Mouse (Mus musculus) intestine, embryonic 14.5 days (tissue): ENCODE results near the gene Cnfn. TPM values are rescaled to one million over a fixed set of nuclear protein-coding genes. Genes with fewer than 3 reads are reported as not detected.

Source experiments
- ATAC-seq: fragments of 200-750 bp; cut with Nextera tagmentation; replicated peaks from 2 replicates; pipeline ENCODE4 v1.8.0; 2017; ENCODE audit warnings: low read depth, moderate number of reproducible peaks, moderate TSS enrichment, moderate library complexity; ENCODE audit not compliant: low FRiP score, low TSS enrichment
- DNase-seq: peaks from one replicate; pipeline ENCODE4 v3.0.0-alpha.2; 2018; ENCODE audit warnings: low spot score
- H3K27ac ChIP-seq: fragments of 300-500 bp; sonication (generic); 2 replicates; pipeline ENCODE4 v1.5.1; 2014; ENCODE audit warnings: low read depth, mild to moderate bottlenecking, control low read depth
- H3K27me3 ChIP-seq: fragments of 300-500 bp; sonication (generic); replicated peaks from 2 replicates; pipeline ENCODE4 v1.6.1; 2014; ENCODE audit warnings: low read length, control low read depth; ENCODE audit not compliant: control insufficient read depth, insufficient read depth
- H3K36me3 ChIP-seq: fragments of 300-500 bp; sonication (generic); 2 replicates; pipeline ENCODE4 v1.6.1; 2014; ENCODE audit warnings: low read length, control low read depth; ENCODE audit not compliant: control insufficient read depth, insufficient read depth
- H3K4me1 ChIP-seq: fragments of 300-500 bp; sonication (generic); replicated peaks from 2 replicates; pipeline ENCODE4 v1.6.1; 2014; ENCODE audit warnings: low read length, control low read depth, mixed read lengths; ENCODE audit not compliant: control insufficient read depth, insufficient read depth
- H3K4me2 ChIP-seq: fragments of 300-500 bp; sonication (generic); 2 replicates; pipeline ENCODE4 v1.6.1; 2014; ENCODE audit warnings: low read length
- H3K4me3 ChIP-seq: fragments of 300-500 bp; sonication (generic); 2 replicates; pipeline ENCODE4 v1.5.1; 2014; ENCODE audit warnings: low read depth, low read length, control low read depth, mixed read lengths
- H3K9ac ChIP-seq: fragments of 300-500 bp; sonication (generic); 2 replicates; pipeline ENCODE4 v1.6.1; 2014; ENCODE audit warnings: mild to moderate bottlenecking, low read length
- H3K9me3 ChIP-seq: fragments of 300-500 bp; sonication (generic); 2 replicates; pipeline ENCODE4 v1.6.1; 2016; ENCODE audit warnings: low read length, control low read depth; ENCODE audit not compliant: control insufficient read depth
- WGBS: fragments of 180-500 bp; shearing (Covaris S2); extraction: QIAGEN DNeasy Blood & Tissue Kit; methylation state at CpG from one replicate; pipeline ENCODE4 v1.1.7; 2014; 5-methylcytosine and 5-hydroxymethylcytosine counted together
- polyA plus RNA-seq: library from polyadenylated mRNA; unstranded; fragments of >200 nt; fragmentation: Nextera tagmentation; extraction: Ambion mirVana; gene quantifications from 2 replicates; pipeline ENCODE4 v1.2.1, GENCODE M21; 2014

The Cnfn gene
- polyA plus RNA-seq, 1 experiment from 2014 or later, result not detected

- ATAC-seq (no peak), DNase-seq (no peak)
- WGBS, result 44% methylated on average over 13 of the region's 13 CpGs
- Histone ChIP-seq H3K4me1 (no peaks in the 10 kb centered on the region), H3K27me3 (peaks cover 44% of the 10 kb centered on the region), H3K9me3 (no peaks in the 10 kb centered on the region), H3K4me2 (no peak overlapping the region), H3K4me3 (no peak overlapping the region), H3K27ac (no peak overlapping the region; the same call in 1 of the 2 replicates), H3K9ac (no peak overlapping the region), H3K36me3 (peaks cover 26% of the 10 kb centered on the region)
These were observed 3.4 kb downstream of the Cnfn start for GRCm38 (mm10) chr7:25365937-25366625.

- Histone ChIP-seq H3K4me2 (no peak overlapping the region), H3K9me3 (no peaks in the 10 kb centered on the region), H3K27ac (no peak overlapping the region), H3K9ac (no peak overlapping the region), H3K4me1 (no peaks in the 10 kb centered on the region), H3K27me3 (peaks cover 28% of the 10 kb centered on the region), H3K36me3 (peaks cover 50% of the 10 kb centered on the region), H3K4me3 (no peak overlapping the region)
- no peak for DNase-seq
- 93% methylated on average over 17 of the region's 17 CpGs for WGBS
- no peak for ATAC-seq
These were observed 5.9 kb downstream of the Cnfn start for GRCm38 (mm10) chr7:25363632-25364031.

- Histone ChIP-seq H3K9ac (no peak overlapping the region), H3K4me1 (no peaks in the 10 kb centered on the region), H3K4me2 (no peak overlapping the region), H3K27me3 (peaks cover 23% of the 10 kb centered on the region), H3K4me3 (no peak overlapping the region), H3K36me3 (peaks cover 52% of the 10 kb centered on the region), H3K27ac (no peak overlapping the region), H3K9me3 (no peaks in the 10 kb centered on the region)
- ATAC-seq (no peak; the same call in 1 of the 2 replicates), DNase-seq (no peak)
- 83% methylated on average over 19 of the region's 19 CpGs for WGBS
These were observed 6.4 kb downstream of the Cnfn start for GRCm38 (mm10) chr7:25363151-25363550.

- H3K27me3 ChIP-seq, result no peaks in the 10 kb centered on the region
- H3K36me3 ChIP-seq, result peaks cover 65% of the 10 kb centered on the region
- 83% methylated on average over 19 of the region's 19 CpGs for WGBS
- no peak overlapping the region for H3K4me3 ChIP-seq
- no peak overlapping the region for H3K9ac ChIP-seq
- no peak overlapping the region for H3K4me2 ChIP-seq
- DNase-seq (no peak), ATAC-seq (no peak)
- H3K9me3 ChIP-seq, result no peaks in the 10 kb centered on the region
- H3K4me1 ChIP-seq, result no peaks in the 10 kb centered on the region
- H3K27ac ChIP-seq, result no peak overlapping the region
These were observed 10.8 kb downstream of the Cnfn start for GRCm38 (mm10) chr7:25358721-25359206.

- Histone ChIP-seq H3K9me3 (peaks cover 7% of the 10 kb centered on the region; the same call in 1 of the 2 replicates), H3K4me3 (no peak overlapping the region), H3K4me2 (no peak overlapping the region), H3K36me3 (peaks cover 54% of the 10 kb centered on the region), H3K27me3 (no peaks in the 10 kb centered on the region), H3K27ac (no peak overlapping the region), H3K4me1 (no peaks in the 10 kb centered on the region), H3K9ac (no peak overlapping the region)
- ATAC-seq (no peak), DNase-seq (no peak)
- 81% methylated on average over 8 of the region's 8 CpGs for WGBS
These were observed 20.7 kb downstream of the Cnfn start for GRCm38 (mm10) chr7:25348861-25349260.

GRCm38 (mm10) chr7:25341000-25341784, 28.3 kb downstream of the Cnfn start:
- 85% methylated on average over 20 of the region's 20 CpGs for WGBS
- H3K9me3 ChIP-seq, result no peaks in the 10 kb centered on the region
- no peak for ATAC-seq
- H3K27ac ChIP-seq, result no peak overlapping the region
- H3K4me2 ChIP-seq, result no peak overlapping the region
- no peaks in the 10 kb centered on the region for H3K4me1 ChIP-seq
- no peak overlapping the region for H3K4me3 ChIP-seq
- H3K27me3 ChIP-seq, result no peaks in the 10 kb centered on the region
- no peak overlapping the region for H3K9ac ChIP-seq
- DNase-seq, result no peak
- H3K36me3 ChIP-seq, result peaks cover 51% of the 10 kb centered on the region

- WGBS, result 90% methylated on average over 9 of the region's 9 CpGs
- peaks cover 65% of the 10 kb centered on the region for H3K36me3 ChIP-seq
- no peaks in the 10 kb centered on the region for H3K9me3 ChIP-seq
- no peak overlapping the region for H3K4me2 ChIP-seq
- no peaks in the 10 kb centered on the region for H3K27me3 ChIP-seq
- no peak overlapping the region for H3K27ac ChIP-seq
- DNase-seq (no peak), ATAC-seq (no peak)
- no peak overlapping the region for H3K4me3 ChIP-seq
- no peaks in the 10 kb centered on the region for H3K4me1 ChIP-seq
- H3K9ac ChIP-seq, result no peak overlapping the region
These were observed 30.2 kb downstream of the Cnfn start for GRCm38 (mm10) chr7:25339329-25339728.

GRCm38 (mm10) chr7:25334472-25334871, 35.1 kb downstream of the Cnfn start:
- no peaks in the 10 kb centered on the region for H3K27me3 ChIP-seq
- peaks cover 58% of the 10 kb centered on the region for H3K36me3 ChIP-seq
- WGBS, result 85% methylated on average over 12 of the region's 12 CpGs
- no peak overlapping the region for H3K27ac ChIP-seq
- DNase-seq, result no peak
- H3K9ac ChIP-seq, result no peak overlapping the region
- no peak overlapping the region for H3K4me3 ChIP-seq
- ATAC-seq, result no peak
- no peak overlapping the region for H3K4me2 ChIP-seq
- H3K4me1 ChIP-seq, result no peaks in the 10 kb centered on the region
- H3K9me3 ChIP-seq, result no peaks in the 10 kb centered on the region
